Mouse (Mus musculus) urinary bladder, postnatal 36 days (tissue): ENCODE measurements around the gene Gm20388.

Experiments used
- DNase-seq, 2 experiments: peaks; one replicate each; pipeline ENCODE4 v3.0.0; 2022; ENCODE audit warnings: low spot score in 2 of 2, mixed read lengths in 1 of 2

Gene Gm20388

GRCm38 (mm10) chr8:122407678-122408077 lies 2497.0 kb downstream of the Gm20388 start:
- DNase-seq = no peak

DNA sequence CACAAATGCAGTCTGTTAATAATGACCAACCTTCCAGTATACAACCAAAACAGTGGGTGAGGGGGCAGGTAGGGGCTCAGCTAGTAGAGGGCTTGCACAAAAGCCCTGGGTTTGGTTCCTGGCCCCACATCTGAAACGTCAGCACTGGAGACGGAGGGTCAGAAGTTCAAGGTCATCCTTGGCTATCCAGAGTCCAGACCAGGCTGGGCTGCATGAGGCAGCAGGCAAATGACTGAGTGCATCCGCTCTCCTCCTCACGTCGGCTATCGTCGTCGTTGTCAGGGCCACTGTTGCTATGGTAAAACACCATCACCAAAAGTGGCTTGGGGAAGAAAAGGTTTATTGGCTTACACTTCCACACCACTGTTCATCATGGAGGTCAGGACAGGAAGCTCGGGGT lies 2503.7 kb downstream of the Gm20388 start:
- DNase-seq = no peak

DNA sequence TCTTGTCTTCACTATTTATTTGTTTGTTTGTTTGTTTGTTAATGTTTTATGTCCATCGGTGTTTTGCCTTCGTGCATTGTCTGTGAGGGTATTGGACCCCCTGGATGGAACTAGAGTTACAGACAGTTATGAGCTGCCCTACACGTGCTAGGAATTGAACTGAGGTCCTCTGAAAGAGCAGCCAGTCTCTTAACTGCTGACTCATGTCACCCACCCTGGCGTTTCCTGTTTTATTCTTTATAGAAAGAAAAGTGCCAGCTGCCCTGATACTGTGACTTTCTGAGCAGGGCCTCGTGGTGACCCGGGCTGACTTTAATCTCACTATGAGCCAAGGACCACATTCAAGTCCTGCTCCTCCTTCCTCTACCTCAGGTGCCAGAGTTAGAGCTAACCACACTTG lies 2504.9 kb downstream of the Gm20388 start:
- DNase-seq = no peak

- no peak for DNase-seq
Observed at GRCm38 (mm10) chr8:122419881-122420555, 2509.4 kb downstream of the Gm20388 start.

DNA sequence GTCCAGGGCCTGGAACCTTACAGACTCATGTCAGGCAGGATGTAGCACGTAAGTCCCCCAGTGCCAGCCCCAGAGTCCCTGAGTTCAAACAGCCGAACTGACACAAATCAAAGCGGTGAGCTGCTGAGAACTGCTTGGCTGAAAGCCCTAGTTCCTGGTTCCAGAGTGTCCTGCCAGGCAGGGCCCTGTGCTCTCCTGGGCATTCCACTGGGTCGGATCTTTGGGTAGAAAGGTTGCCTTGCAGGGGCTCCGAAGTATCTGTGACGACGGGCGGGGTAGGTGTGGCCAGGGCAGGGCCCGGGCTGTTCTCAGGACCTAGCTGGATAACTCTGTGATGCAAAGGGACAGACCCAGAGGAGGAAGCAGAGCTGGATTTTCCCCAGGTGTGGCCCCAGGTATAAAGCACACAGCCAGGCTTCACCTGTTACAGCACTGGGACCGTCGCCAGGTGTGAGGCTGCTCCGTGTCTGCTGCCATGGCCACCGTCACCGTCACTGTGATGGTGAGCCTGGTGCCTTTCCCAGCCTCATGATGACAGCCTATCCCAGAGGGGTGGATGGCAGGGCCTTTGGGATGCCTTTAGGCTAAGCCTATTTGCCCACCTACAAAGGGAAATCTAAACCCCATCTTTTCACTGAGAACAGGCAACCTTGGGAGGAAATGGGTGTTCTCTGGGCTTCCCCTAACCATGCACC lies 2510.9 kb downstream of the Gm20388 start, which contains the start of gene Il17c:
Il17c (plus strand) TSS at position 645 of the 695 bp plus-strand sequence.
- DNase-seq = no peak

DNA sequence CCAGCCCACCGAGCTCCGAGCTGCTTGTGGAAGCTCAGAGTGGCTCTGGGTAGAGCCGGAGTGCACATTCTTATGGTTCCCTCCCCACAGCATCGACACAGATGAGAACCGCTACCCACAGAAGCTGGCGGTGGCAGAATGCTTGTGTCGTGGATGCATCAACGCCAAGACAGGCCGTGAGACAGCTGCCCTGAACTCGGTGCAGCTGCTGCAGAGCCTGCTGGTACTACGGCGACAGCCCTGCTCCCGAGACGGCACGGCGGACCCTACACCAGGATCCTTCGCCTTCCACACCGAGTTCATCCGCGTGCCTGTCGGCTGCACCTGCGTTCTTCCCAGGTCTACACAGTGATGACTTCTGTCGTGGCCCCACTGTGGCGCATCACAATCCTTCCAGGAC lies 2512.6 kb downstream of the Gm20388 start:
- DNase-seq = no peak

GRCm38 (mm10) chr8:122423659-122424058 lies 2513.0 kb downstream of the Gm20388 start:
- no peak for DNase-seq

DNA sequence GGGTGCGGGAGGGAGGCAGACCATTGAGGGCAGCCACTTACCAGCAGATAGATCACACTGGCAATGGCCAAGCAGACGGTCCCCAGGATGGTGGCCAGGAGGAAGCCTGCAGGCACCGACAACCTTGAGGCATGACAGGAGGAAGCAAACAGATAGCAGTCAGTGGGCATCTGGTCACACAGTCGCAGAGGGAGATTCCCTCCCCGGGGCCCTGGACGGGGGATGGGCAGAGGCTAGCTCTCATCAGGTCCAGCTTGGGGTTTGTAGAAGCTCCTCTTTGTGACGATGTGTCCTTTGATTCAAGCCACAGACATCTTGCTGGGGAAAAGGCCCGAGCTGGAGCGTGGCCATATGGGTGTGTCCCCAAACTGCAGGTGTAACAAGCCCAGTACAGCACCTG lies 2515.5 kb downstream of the Gm20388 start:
- no peak for DNase-seq

- no peak for DNase-seq
Observed at GRCm38 (mm10) chr8:122427607-122428006, 2517.0 kb downstream of the Gm20388 start.

- no peak for DNase-seq
Observed at GRCm38 (mm10) chr8:122428163-122428562, 2517.5 kb downstream of the Gm20388 start.

DNA sequence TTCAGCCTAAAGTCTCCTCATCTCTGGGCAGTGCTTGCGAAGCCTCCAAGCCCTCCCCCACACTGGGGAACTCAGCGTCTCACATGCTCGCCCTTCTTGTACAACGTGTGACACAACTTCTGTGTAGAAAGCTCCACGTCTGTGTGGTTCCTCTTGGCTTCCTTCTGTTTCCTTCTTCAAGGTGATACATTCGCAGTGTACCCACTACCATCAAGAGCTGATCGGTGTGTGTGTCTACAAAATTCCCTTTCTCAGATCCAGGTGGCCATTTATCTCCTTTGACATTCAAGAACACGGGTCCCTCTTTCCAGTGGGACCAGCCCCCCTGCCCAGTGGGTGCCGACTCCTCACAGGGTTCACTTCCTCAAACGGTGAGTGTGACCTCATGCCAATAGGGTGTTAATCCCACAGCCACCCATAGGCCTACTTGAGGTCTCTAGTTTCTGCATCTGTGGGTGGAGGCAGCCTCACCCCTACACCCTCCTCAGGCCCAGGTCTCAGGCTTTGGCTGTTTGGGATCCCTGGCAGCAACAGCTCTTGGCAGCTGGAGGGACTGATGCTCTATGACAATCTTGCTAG lies 2519.5 kb downstream of the Gm20388 start:
- DNase-seq = no peak

DNA sequence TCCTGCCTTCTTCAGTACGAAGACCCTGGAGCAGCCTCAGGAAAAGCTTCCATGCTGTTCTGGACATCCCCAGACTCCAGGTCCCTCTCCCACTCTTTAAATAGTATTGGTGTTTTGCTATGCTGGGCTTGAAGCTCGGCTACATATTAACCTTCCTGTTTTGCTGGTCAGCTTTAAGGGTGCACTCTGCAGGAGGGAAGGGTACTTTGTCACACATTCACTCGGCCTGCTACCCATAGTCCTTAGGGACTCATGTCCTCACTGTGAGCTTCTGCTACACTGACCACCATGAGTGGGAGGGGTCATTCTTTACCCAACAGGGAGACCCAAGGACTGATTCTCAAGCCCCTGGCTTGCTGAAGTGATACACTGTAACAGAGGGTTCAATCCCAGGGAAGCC lies 2520.0 kb downstream of the Gm20388 start:
- no peak for DNase-seq

- peak in 1 of 2 experiments; percentile 33 for DNase-seq
Observed at GRCm38 (mm10) chr8:122431694-122432442, 2521.2 kb downstream of the Gm20388 start.

DNA sequence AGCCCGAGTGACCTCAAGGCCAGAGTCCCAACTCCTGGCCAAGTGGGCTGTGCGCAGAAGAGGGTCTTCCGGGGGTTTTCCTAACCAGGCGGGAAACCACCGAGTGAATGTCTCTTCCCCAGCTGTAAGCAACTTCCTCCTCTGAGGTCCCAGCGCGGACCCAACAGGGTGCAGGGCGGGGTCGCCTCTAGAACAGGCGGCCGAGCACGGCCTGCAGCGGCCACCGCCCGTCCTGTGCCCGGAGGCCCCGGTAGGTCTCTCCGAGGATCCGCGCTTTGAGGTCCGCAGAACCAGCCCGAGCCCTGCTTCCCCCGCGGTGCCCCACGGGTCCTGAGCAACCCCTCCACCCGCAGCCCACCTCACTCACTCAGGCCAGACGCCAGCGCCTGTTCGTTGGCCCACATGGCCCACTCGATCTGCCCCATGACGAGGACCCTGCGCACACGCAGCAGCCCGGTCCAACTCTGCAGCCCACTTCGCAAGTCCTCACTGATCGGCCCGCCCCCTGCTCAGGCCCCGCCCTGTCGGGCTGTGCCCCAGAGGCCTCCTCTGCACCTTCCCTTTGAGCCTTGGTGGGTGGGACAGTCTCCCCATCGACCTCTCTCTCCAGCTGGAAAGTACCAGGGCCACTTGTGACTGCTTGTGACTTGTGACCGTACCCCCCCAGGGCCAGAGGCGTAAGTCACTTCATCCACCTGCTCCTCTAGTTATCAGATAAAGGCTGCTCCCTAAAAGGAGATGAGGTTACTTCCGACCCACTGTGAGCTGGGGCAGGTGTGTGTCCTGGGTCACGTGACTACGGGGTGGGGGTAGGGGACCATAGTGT lies 2522.0 kb downstream of the Gm20388 start, which contains the start of gene Cyba:
Cyba (minus strand) TSS at position 488 of the 826 bp plus-strand sequence.
- peak; percentile 56 to 75 for DNase-seq

DNA sequence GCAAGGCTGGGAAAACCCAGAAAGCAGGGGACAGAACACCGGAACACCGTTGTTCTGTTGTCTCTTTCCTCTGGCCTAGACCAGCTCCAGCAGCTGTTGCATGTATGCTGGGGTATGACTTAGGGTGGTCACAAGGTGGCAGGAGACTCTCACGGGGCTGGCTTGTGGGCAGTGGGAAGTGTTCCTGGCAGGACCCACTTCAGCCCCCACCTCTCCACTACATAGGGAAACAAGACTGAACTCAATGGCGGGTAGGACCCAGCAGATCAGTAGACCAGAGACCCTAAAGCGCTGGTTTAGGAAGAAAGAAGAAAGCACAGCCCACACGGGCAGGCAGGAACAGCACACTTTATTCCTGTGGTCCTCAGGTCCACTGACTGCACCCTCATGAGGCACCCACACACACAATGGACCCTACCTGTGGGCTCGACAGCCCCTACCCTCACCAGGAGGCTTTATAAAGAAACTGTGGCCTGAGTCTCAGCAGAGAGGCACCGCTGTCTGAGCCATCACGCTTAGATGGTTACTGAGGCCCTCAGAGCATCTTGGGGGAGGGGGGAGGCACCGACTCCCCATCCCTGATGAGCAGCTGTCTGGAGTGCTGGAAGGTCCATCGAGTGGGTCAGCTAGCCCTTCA lies 2522.7 kb downstream of the Gm20388 start:
- no peak for DNase-seq

DNA sequence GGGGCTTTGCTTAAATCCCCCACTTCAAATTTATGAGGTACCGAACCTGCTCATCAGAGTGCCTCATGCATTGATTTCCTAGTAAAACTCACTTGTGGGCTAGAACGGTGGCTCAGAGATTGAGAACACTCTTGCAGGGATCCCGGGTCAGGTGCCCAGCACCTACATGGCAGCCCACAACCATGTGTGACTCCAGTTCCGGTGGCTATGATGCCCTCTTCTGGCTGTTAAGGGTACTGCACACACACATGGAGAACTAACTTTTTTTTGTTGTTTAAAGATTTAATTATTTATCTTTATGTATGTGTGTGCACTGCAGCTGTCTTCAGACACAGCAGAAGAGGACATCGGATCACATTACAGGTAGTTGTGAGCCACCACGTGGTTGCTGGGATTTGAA lies 2524.7 kb downstream of the Gm20388 start:
- no peak for DNase-seq

DNA sequence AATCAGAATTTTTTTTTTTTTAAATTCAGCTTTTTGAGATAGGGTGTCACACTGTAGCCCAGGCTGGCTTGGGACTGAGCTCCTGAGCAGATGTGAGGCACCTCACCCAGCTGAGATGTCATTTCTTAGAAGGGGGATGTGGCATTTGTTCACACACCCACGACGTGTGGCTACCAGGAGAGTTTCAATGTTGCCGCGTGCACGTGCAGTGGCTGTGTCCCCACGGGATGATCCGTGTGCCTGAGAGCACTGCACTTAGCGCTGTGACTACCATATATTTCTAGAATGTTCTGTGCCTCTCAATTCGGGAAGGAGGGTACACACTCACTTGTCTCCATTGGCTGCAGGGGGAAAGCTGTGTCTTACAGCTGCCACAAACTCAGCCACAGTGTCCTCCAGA lies 2525.5 kb downstream of the Gm20388 start:
- DNase-seq = no peak

DNA sequence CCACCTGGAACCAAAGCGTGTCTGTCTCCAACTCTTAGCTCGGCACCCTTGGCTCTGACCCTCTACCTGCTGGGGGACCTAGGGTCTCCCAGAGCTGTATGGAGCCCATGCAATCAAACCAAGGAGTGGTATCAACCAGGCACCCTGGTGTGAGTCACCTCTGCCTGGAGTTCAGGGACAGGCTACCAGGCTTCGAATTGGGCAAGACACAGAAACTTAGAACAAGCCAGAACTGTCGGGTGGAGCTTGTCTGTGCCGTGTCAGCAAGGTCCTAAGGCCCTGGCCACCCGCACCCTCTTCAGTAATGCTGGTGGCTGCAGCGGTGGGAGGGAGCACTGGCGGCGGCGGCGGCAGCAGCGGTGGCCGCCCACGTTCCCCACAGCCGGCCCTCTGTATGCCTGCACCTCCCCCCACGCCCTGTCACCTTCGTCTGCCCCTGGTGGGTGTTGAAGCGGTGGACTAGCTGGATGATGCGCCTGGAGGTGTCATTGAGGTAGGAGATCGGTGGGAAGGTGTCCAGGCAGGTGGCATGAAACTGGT lies 2526.0 kb downstream of the Gm20388 start:
- DNase-seq = no peak

- no peak for DNase-seq
Observed at GRCm38 (mm10) chr8:122437708-122438331, 2527.2 kb downstream of the Gm20388 start.

DNA sequence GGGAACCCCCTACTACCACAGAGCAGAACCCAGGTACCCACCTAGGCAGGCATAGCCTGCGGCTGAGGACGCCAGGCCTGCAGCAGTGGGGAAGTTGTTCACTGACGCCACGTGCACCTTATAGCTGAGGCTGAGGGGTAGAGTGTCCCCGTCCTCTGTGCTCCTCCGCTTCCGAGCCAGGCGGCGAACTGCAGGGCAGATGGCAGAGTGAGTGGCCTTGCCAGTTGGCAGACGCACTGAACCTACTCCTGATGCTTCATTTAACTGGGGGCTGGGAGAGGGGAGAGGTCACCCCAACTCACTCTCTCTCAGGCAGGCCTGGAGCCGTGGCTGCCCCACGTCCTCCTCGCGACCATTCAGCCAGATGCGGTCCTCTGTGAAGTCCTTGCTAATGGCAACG lies 2528.7 kb downstream of the Gm20388 start:
- DNase-seq = no peak
